Mouse (Mus musculus) limb, embryonic 12.5 days (tissue): ENCODE measurements at regions not wholly inside any gene's neighbourhood (a gene's known extent, or its start where the extent isn't known, plus 50 kb on each side); places are given as distances from the start of the nearest gene placed in this dataset.

Experiments used
- ATAC-seq: fragments of 200-750 bp; cut with Nextera tagmentation; 2 replicates; pipeline ENCODE4 v1.8.0; 2017; ENCODE audit warnings: low read depth, moderate TSS enrichment; ENCODE audit not compliant: insufficient number of reproducible peaks, insufficient read depth, low FRiP score, low TSS enrichment
- H3K27ac ChIP-seq: fragments of 300-500 bp; sonication (generic); 2 replicates; pipeline ENCODE4 v1.5.1; 2016; ENCODE audit warnings: mild to moderate bottlenecking, moderate library complexity
- H3K27me3 ChIP-seq: fragments of 300-500 bp; sonication (generic); 2 replicates; pipeline ENCODE4 v1.6.1; 2016; ENCODE audit warnings: mild to moderate bottlenecking, moderate library complexity
- H3K36me3 ChIP-seq: fragments of 300-500 bp; sonication (generic); 2 replicates; pipeline ENCODE4 v1.6.1; 2016; ENCODE audit warnings: mild to moderate bottlenecking, moderate library complexity
- H3K4me1 ChIP-seq: fragments of 300-500 bp; sonication (generic); replicated peaks from 2 replicates; pipeline ENCODE4 v1.6.1; 2016
- H3K4me2 ChIP-seq: fragments of 300-500 bp; sonication (generic); 2 replicates; pipeline ENCODE4 v1.6.1; 2016; ENCODE audit warnings: mild to moderate bottlenecking, moderate library complexity
- H3K4me3 ChIP-seq: fragments of 300-500 bp; sonication (generic); replicated peaks from 2 replicates; pipeline ENCODE4 v1.5.1; 2016; ENCODE audit warnings: mild to moderate bottlenecking
- H3K9ac ChIP-seq: fragments of 300-500 bp; sonication (generic); replicated peaks from 2 replicates; pipeline ENCODE4 v1.6.1; 2016; ENCODE audit warnings: mild to moderate bottlenecking, moderate library complexity
- H3K9me3 ChIP-seq: fragments of 300-500 bp; sonication (generic); 2 replicates; pipeline ENCODE4 v1.6.1; 2016; ENCODE audit warnings: mild to moderate bottlenecking, moderate library complexity
- WGBS: fragments of 180-500 bp; shearing (Covaris S2); methylation state at CpG from one replicate; pipeline ENCODE4 v1.1.7; 2016; 5-methylcytosine and 5-hydroxymethylcytosine counted together

DNA sequence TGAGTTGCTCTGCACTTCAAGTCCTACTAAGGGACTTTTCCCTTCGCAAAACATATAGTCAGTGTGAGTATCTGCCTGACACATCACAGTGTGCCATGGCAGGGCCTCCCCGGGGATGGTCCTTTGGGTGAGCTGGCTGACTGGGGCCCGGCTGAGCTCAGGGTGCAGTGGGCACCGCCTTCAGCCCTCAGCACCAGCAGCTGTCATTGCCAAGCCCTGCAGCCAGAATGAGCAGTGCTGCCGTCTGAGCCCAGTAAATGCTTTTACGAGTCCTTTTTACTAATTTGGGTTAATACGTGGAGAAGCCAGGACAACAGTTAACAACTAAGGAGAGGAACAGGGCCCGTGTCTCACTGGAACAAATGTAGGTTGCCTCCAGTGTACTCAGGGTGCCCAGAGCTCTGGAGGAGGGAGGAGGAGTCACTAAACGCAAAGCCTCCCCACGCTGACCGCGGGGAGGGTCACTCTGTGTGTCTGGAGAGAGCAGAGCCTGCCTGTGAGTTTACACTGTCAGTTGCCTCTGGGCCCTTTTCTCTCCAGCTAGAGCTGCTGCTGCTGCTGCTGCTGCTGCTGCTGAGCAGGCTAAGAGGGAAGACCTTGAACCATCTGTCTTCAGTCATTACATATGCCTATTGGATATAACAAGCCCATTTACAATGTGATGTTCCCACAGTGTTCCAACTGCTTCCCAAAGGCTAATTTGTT lies 60.1 kb upstream of the Vps8 start:
- H3K4me2 ChIP-seq: peak overlapping the region; percentile 15
- no peak for ATAC-seq
- H3K9ac ChIP-seq: no peak overlapping the region
- H3K9me3 ChIP-seq: no peaks in the 10 kb centered on the region
- H3K27me3 ChIP-seq: 0 out of 2 replicates have a peak, but pooled peaks cover 3% of the 10 kb centered on the region
- WGBS: 27% methylated on average over 12 of the region's 12 CpGs
- peaks cover 24% of the 10 kb centered on the region for H3K4me1 ChIP-seq
- H3K36me3 ChIP-seq: no peaks in the 10 kb centered on the region
- H3K27ac ChIP-seq: no peak overlapping the region
- H3K4me3 ChIP-seq: no peak overlapping the region

DNA sequence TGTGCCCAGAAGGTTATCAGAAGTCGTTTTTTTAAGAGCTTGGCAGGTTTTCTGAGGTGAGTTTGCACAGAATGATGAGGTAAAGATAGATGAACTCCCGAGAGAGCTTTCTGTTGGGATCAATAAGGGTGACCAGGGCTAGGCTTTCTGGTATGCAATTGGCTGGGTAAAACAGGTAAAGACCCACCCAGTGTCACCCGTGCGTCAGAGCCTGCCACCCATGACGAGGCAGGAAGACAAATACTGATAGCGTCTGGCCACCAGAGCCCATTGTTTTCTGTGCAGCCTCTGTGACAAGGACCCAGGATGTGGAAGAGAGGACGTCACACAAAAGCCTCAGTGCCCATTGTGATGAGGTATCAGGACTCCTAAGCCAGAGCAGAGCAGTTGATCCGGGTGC lies 58.0 kb upstream of the Vps8 start:
- Histone ChIP-seq H3K36me3 (no peaks in the 10 kb centered on the region), H3K27ac (no peak overlapping the region), H3K4me2 (no peak overlapping the region), H3K4me3 (no peak overlapping the region), H3K27me3 (0 out of 2 replicates have a peak, but pooled peaks cover 3% of the 10 kb centered on the region), H3K9me3 (no peaks in the 10 kb centered on the region), H3K4me1 (peaks cover 34% of the 10 kb centered on the region), H3K9ac (no peak overlapping the region)
- no peak for ATAC-seq
- 75% methylated on average over 8 of the region's 8 CpGs for WGBS

DNA sequence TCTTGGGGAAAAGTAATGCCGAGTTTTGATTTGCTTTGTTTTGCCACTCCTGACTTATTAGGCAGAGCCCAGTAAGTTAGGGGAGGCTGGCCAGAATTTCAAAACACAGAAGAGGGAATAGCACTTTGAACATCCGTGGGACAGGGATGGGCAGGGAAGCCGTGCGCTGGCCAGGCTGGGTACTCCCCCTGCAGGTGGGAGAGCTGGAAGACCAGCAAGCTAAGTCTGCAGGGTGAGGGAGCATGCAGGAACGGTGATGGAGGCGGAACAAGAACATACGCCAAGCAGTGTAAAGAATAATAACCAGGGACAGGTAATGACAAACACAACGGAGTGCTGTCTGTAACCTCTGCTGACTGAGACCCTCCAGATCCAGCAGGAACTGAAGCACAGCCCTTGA lies 55.5 kb upstream of the Vps8 start:
- H3K27me3 ChIP-seq: no peaks in the 10 kb centered on the region
- H3K9ac ChIP-seq: no peak overlapping the region
- no peak for ATAC-seq
- no peak overlapping the region for H3K4me2 ChIP-seq
- no peaks in the 10 kb centered on the region for H3K9me3 ChIP-seq
- no peak overlapping the region for H3K27ac ChIP-seq
- H3K4me3 ChIP-seq: no peak overlapping the region
- H3K36me3 ChIP-seq: no peaks in the 10 kb centered on the region
- peaks cover 40% of the 10 kb centered on the region for H3K4me1 ChIP-seq
- WGBS: 30% methylated on average over 8 of the region's 8 CpGs

DNA sequence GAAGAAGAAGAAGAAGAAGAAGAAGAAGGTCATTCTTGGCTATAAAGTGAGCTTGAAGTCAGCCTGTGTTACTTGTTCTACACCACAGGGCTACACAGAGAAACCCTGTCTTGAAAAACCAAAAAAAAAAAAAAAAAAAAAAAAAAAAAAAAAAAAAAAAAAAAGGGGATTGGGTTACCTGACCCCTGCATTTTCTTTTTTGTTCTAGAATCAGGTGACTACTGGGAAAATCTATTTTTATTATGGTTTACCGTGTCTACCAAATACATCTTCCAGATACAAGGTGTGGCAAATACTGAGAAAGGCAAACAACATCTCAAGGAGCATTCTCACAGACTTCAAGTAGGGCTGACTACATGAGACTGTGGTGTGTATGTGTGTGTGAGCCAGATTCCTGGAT lies 54.1 kb upstream of the Vps8 start:
- no peaks in the 10 kb centered on the region for H3K27me3 ChIP-seq
- H3K4me2 ChIP-seq: no peak overlapping the region
- no peak for ATAC-seq
- no peak overlapping the region for H3K9ac ChIP-seq
- H3K9me3 ChIP-seq: no peaks in the 10 kb centered on the region
- WGBS: 74% methylated on average over 1 of the region's 1 CpGs
- H3K27ac ChIP-seq: no peak overlapping the region
- peaks cover 28% of the 10 kb centered on the region for H3K4me1 ChIP-seq
- no peaks in the 10 kb centered on the region for H3K36me3 ChIP-seq
- no peak overlapping the region for H3K4me3 ChIP-seq

DNA sequence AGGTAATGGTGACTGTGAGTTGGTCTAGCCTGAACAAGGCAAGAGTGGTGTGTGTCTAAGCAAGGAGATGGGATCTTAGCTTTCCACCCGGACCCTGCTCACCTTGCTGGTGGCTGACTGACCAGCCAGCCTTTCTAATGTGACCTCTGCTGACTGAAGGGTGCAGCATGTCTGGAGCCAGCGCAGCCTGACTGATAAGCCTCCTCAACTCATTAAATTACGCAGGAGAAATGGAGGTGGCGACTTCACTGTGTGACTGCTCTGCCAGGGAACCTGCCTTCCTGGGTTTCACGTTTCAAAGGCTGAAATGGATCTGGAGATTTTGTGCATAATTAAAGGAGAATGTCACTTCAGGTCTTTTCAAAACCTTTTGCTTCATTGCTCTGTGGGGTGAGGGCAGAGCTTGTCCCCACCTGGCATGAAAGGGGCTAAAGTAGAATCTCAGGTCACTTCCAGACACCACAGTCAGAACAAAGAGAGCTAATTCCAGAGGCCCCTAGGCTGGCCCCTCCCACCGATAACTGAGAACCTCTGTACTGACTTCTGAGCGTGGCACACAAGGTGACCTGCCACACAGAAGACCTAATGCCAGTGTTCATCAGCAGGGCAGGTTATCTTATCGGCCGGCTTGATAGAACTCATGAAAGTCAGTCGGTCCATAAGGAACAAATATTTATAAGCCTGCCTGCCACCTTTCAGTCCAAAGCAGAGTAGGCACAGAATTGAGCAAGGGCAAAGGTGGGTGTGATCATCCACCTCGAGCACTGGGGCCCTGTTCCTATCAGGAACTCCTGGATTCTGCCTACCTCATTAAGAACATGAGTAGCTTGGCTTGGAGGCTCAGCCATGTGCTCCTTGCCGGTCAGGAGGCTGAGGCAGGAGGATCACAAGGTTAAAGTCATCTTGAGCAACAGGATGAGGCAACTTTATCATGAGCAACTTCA lies 53.1 kb upstream of the Vps8 start:
- H3K36me3 ChIP-seq: no peaks in the 10 kb centered on the region

More for the DNA sequence above, 53.1 kb upstream of the Vps8 start:
- Histone ChIP-seq H3K4me2 (no peak overlapping the region), H3K27ac (peak overlapping the region; percentile 41; the same call in 1 of the 2 replicates), H3K9ac (no peak overlapping the region), H3K9me3 (no peaks in the 10 kb centered on the region), H3K4me1 (peaks cover 21% of the 10 kb centered on the region), H3K4me3 (no peak overlapping the region), H3K27me3 (no peaks in the 10 kb centered on the region)
- no peak for ATAC-seq
- WGBS: 45% methylated on average over 12 of the region's 12 CpGs
